Mouse (Mus musculus): ENCODE measurements around the gene Rlbp1. TPM values are rescaled to one million over a fixed set of nuclear protein-coding genes. Genes with fewer than 3 reads are reported as not detected.

Rlbp1 gene
- polyA plus RNA-seq, 1 experiment from 2014 or later = 17.1 TPM

- Histone ChIP-seq H3K9me3 (replicated peaks; ENCODE audit: control insufficient read depth, low read length, poor library complexity, severe bottlenecking) (no peaks in the 10 kb centered on the region), H3K36me3 (ENCODE audit: control insufficient read depth, insufficient read depth, low read length) (peaks cover 14% of the 10 kb centered on the region), H3K27ac (ENCODE audit: low read length) (peak overlapping the region; percentile 77), H3K4me1 (ENCODE audit: control insufficient read depth, insufficient read depth, low read length) (no peaks in the 10 kb centered on the region; the same call in 1 of the 2 replicates), H3K9ac (ENCODE audit: low read depth, low read length) (no peak overlapping the region), H3K4me3 (ENCODE audit: low read depth, low read length) (no peak overlapping the region), H3K4me2 (ENCODE audit: low read length) (no peak overlapping the region), H3K27me3 (ENCODE audit: control insufficient read depth, insufficient read depth, low read depth, low read length) (no peaks in the 10 kb centered on the region)
- no peak for ATAC-seq
- 66% methylated on average over 8 of the region's 8 CpGs for WGBS
These were observed 23.3 kb downstream of the Rlbp1 start for GRCm38 (mm10) chr7:79363370-79364043.

DNA sequence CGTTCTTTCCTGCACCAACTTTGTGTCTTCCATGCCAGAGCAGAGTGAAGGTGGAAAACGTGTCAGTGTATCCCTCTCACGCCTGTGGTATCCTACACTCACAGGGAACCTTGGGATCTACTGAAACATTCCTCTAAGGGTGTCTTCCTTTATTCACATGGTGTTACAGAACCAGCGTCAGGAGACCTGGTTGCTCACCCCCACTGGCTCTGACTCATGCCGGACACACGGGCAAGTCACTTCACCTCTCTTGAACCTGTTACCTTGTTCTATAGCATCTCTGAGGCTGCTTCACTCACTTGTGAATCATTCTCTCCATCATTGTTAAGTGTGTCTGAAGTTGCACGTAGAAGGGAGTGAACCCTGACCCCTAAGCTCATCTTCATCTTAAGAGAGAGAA, 24.0 kb downstream of the Rlbp1 start:
- 83% methylated on average over 7 of the region's 7 CpGs for WGBS
- H3K4me1 ChIP-seq (ENCODE audit: control insufficient read depth, insufficient read depth, low read length) = no peaks in the 10 kb centered on the region; the same call in 1 of the 2 replicates
- no peak overlapping the region for H3K4me2 ChIP-seq (ENCODE audit: low read length)
- no peak overlapping the region for H3K9ac ChIP-seq (ENCODE audit: low read depth, low read length)
- H3K4me3 ChIP-seq (ENCODE audit: low read depth, low read length) = no peak overlapping the region
- peaks cover 19% of the 10 kb centered on the region for H3K36me3 ChIP-seq (ENCODE audit: control insufficient read depth, insufficient read depth, low read length)
- H3K27ac ChIP-seq (ENCODE audit: low read length) = peak overlapping the region; percentile 77
- no peaks in the 10 kb centered on the region for H3K9me3 ChIP-seq (replicated peaks; ENCODE audit: control insufficient read depth, low read length, poor library complexity, severe bottlenecking)
- no peak for ATAC-seq
- no peaks in the 10 kb centered on the region for H3K27me3 ChIP-seq (ENCODE audit: control insufficient read depth, insufficient read depth, low read depth, low read length)

GRCm38 (mm10) chr7:79362208-79362607, 24.6 kb downstream of the Rlbp1 start:
- no peak overlapping the region for H3K4me2 ChIP-seq (ENCODE audit: low read length)
- H3K4me1 ChIP-seq (ENCODE audit: control insufficient read depth, insufficient read depth, low read length) = no peaks in the 10 kb centered on the region; the same call in 1 of the 2 replicates
- no peaks in the 10 kb centered on the region for H3K9me3 ChIP-seq (replicated peaks; ENCODE audit: control insufficient read depth, low read length, poor library complexity, severe bottlenecking)
- peaks cover 21% of the 10 kb centered on the region for H3K36me3 ChIP-seq (ENCODE audit: control insufficient read depth, insufficient read depth, low read length)
- H3K9ac ChIP-seq (ENCODE audit: low read depth, low read length) = no peak overlapping the region
- H3K4me3 ChIP-seq (ENCODE audit: low read depth, low read length) = no peak overlapping the region
- H3K27ac ChIP-seq (ENCODE audit: low read length) = peak overlapping the region; percentile 77
- 58% methylated on average over 8 of the region's 8 CpGs for WGBS
- no peaks in the 10 kb centered on the region for H3K27me3 ChIP-seq (ENCODE audit: control insufficient read depth, insufficient read depth, low read depth, low read length)
- ATAC-seq = peak; percentile 90

- no peak overlapping the region for H3K4me2 ChIP-seq (ENCODE audit: low read length)
These were observed 26.8 kb downstream of the Rlbp1 start for GRCm38 (mm10) chr7:79360056-79360455.

DNA sequence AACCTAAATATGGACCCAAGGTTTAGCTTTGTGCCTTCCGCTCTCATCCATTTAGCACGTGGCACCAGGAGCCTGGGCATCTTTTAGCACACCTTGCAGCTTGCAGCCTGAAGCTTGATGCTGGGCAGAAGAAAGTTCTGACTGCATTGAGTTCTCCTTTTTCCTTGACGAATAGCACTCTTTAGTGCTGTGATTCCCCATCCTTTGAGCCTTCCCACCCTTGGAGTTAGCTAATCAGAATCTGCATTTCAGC, 27.7 kb downstream of the Rlbp1 start:
- WGBS = 90% methylated on average over 3 of the region's 3 CpGs
- no peak overlapping the region for H3K4me3 ChIP-seq (ENCODE audit: low read depth, low read length)
- H3K9ac ChIP-seq (ENCODE audit: low read depth, low read length) = no peak overlapping the region
- ATAC-seq = no peak
- H3K9me3 ChIP-seq (replicated peaks; ENCODE audit: control insufficient read depth, low read length, poor library complexity, severe bottlenecking) = no peaks in the 10 kb centered on the region
- H3K4me2 ChIP-seq (ENCODE audit: low read length) = no peak overlapping the region
- H3K4me1 ChIP-seq (ENCODE audit: control insufficient read depth, insufficient read depth, low read length) = no peaks in the 10 kb centered on the region; the same call in 1 of the 2 replicates
- peaks cover 40% of the 10 kb centered on the region for H3K36me3 ChIP-seq (ENCODE audit: control insufficient read depth, insufficient read depth, low read length)
- no peaks in the 10 kb centered on the region for H3K27me3 ChIP-seq (ENCODE audit: control insufficient read depth, insufficient read depth, low read depth, low read length)
- no peak overlapping the region for H3K27ac ChIP-seq (ENCODE audit: low read length)

More at GRCm38 (mm10) chr7:79360056-79360455, 26.8 kb downstream of the Rlbp1 start:
- Histone ChIP-seq H3K4me1 (ENCODE audit: control insufficient read depth, insufficient read depth, low read length) (no peaks in the 10 kb centered on the region; the same call in 1 of the 2 replicates), H3K9ac (ENCODE audit: low read depth, low read length) (no peak overlapping the region), H3K36me3 (ENCODE audit: control insufficient read depth, insufficient read depth, low read length) (peaks cover 34% of the 10 kb centered on the region), H3K9me3 (replicated peaks; ENCODE audit: control insufficient read depth, low read length, poor library complexity, severe bottlenecking) (no peaks in the 10 kb centered on the region), H3K27ac (ENCODE audit: low read length) (0 out of 2 replicates have a peak overlapping the region, but pooled peaks have one; percentile 8), H3K27me3 (ENCODE audit: control insufficient read depth, insufficient read depth, low read depth, low read length) (no peaks in the 10 kb centered on the region), H3K4me3 (ENCODE audit: low read depth, low read length) (no peak overlapping the region)
- ATAC-seq = no peak
- 80% methylated on average over 11 of the region's 11 CpGs for WGBS

DNA sequence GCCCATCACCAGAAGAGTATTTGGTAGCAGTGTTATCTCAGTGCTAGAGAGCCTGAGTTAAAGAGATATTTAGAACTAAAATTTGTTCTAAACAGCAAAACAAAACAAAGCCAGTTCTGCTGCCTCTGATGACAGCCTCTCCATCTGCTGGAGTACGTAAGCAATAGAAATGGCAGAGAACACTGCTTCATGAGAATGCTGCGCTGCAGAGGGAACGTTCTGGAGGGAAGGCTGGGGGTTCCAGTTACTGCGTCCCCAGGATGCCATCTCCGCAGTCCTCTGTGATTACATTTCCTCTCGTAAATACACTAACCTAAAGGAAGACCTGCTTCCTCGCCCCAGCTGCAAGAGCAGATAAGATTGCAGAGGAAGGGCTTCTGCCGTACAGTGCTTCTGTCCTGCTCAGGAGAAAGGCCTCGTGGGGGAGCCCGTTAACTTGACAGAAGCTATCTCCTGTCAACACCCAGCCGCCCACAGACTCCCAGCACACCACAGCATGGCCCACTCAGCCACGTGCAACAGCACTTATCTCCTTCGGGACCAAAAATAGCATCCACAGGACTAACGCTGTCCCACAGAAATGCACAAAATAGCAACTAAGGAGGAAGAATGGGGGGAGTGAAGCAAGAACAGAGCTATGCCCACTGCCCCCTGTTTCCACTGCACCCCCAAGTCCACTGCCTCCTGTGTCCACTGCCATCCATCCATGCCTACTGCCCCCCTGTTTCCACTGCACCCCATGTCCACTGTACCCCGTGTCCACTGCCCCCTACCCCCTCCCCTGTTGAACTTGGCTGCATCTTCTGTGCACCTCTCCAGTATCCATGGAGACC, 28.3 kb downstream of the Rlbp1 start:
- Histone ChIP-seq H3K27ac (ENCODE audit: low read length) (0 out of 2 replicates have a peak overlapping the region, but pooled peaks have one; percentile 20), H3K4me1 (ENCODE audit: control insufficient read depth, insufficient read depth, low read length) (no peaks in the 10 kb centered on the region; the same call in 1 of the 2 replicates), H3K27me3 (ENCODE audit: control insufficient read depth, insufficient read depth, low read depth, low read length) (no peaks in the 10 kb centered on the region), H3K9me3 (replicated peaks; ENCODE audit: control insufficient read depth, low read length, poor library complexity, severe bottlenecking) (no peaks in the 10 kb centered on the region), H3K36me3 (ENCODE audit: control insufficient read depth, insufficient read depth, low read length) (peaks cover 43% of the 10 kb centered on the region), H3K4me3 (ENCODE audit: low read depth, low read length) (no peak overlapping the region), H3K9ac (ENCODE audit: low read depth, low read length) (no peak overlapping the region), H3K4me2 (ENCODE audit: low read length) (no peak overlapping the region)
- no peak for ATAC-seq
- WGBS = 71% methylated on average over 15 of the region's 15 CpGs

- peak; percentile 51 for ATAC-seq
- peaks cover 23% of the 10 kb centered on the region for H3K36me3 ChIP-seq (ENCODE audit: control insufficient read depth, insufficient read depth, low read length)
- H3K4me3 ChIP-seq (ENCODE audit: low read depth, low read length) = no peak overlapping the region
- no peaks in the 10 kb centered on the region for H3K27me3 ChIP-seq (ENCODE audit: control insufficient read depth, insufficient read depth, low read depth, low read length)
- no peak overlapping the region for H3K9ac ChIP-seq (ENCODE audit: low read depth, low read length)
- H3K4me2 ChIP-seq (ENCODE audit: low read length) = no peak overlapping the region
- 41% methylated on average over 12 of the region's 12 CpGs for WGBS
- no peak overlapping the region for H3K27ac ChIP-seq (ENCODE audit: low read length)
- H3K4me1 ChIP-seq (ENCODE audit: control insufficient read depth, insufficient read depth, low read length) = no peaks in the 10 kb centered on the region
- H3K9me3 ChIP-seq (replicated peaks; ENCODE audit: control insufficient read depth, low read length, poor library complexity, severe bottlenecking) = no peaks in the 10 kb centered on the region
These were observed 37.0 kb downstream of the Rlbp1 start for GRCm38 (mm10) chr7:79349738-79350386.

GRCm38 (mm10) chr7:79348816-79349215, 38.0 kb downstream of the Rlbp1 start:
- Histone ChIP-seq H3K27me3 (ENCODE audit: control insufficient read depth, insufficient read depth, low read depth, low read length) (no peaks in the 10 kb centered on the region), H3K27ac (ENCODE audit: low read length) (no peak overlapping the region), H3K4me2 (ENCODE audit: low read length) (no peak overlapping the region), H3K9me3 (replicated peaks; ENCODE audit: control insufficient read depth, low read length, poor library complexity, severe bottlenecking) (no peaks in the 10 kb centered on the region), H3K4me1 (ENCODE audit: control insufficient read depth, insufficient read depth, low read length) (no peaks in the 10 kb centered on the region), H3K4me3 (ENCODE audit: low read depth, low read length) (no peak overlapping the region), H3K9ac (ENCODE audit: low read depth, low read length) (no peak overlapping the region), H3K36me3 (ENCODE audit: control insufficient read depth, insufficient read depth, low read length) (peaks cover 16% of the 10 kb centered on the region)
- no peak for ATAC-seq
- 84% methylated on average over 8 of the region's 8 CpGs for WGBS

All from midbrain, embryonic 16.5 days (tissue).